Mouse (Mus musculus): ENCODE measurements at regions not wholly inside any gene's neighbourhood (a gene's known extent, or its start where the extent isn't known, plus 50 kb on each side); places are given as distances from the start of the nearest gene placed in this dataset.

GRCm38 (mm10) chr17:73048164-73048563 lies 59.6 kb upstream of the Lclat1 start:
- no peak for DNase-seq (ENCODE audit: low read depth, low spot score)

GRCm38 (mm10) chr17:73052956-73053355 lies 54.8 kb upstream of the Lclat1 start:
- no peak for DNase-seq (ENCODE audit: low read depth, low spot score)

DNA sequence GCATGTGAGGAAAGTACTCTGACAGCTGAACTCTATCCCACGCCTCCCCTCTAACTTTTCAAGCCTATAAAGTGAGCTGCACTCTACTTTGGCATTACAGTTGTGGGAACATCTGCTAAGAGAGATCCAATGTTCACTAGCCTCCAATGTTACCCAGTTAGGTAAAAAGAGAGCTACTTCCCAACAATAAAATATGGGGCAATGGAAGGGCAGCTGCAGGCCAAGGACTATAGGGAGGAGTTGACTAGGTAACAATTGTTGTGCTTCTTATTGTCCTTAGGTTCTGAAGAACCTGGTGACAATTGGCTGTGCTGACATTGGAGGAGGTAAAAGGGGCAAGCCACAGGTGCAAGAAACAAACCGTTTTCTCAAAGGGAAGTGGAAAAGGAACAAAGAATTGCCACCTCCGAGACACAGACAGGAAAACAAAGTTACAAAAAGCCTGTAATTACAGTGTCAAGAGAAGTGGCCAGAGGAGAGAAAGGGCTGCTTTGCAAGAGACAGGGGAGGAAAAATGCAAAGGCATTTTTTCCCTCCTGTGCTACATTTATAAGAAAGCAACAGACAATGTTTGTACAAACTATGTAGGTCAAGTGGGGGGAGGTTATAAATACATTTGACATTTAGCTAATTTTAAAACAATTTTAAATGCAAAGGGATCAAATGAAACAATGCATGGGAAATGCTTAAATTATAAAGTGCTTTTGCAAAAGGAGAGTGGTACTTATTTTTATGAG lies 54.1 kb upstream of the Lclat1 start:
- no peak for DNase-seq (ENCODE audit: low read depth, low spot score)

DNA sequence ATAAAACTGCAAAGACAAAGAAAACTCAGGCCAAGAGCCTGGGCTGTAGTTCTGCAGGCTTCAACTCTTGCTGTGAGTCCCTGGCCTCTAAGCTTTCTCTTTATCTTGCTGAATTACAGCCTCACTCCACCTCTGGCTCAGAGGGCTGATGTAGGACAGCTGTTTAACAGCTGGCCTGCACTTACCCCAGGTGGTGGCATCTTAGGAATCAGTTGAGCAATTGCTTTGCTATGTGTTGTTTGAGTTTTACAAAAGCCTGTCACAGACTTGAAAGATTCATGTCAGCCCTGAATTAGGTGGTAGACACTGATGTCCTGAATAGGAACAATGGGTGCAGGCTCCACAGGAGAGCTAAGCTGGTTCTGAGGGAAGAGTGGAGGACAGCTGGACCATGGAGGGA lies 53.6 kb upstream of the Lclat1 start:
- no peak for DNase-seq (ENCODE audit: low read depth, low spot score)

DNA sequence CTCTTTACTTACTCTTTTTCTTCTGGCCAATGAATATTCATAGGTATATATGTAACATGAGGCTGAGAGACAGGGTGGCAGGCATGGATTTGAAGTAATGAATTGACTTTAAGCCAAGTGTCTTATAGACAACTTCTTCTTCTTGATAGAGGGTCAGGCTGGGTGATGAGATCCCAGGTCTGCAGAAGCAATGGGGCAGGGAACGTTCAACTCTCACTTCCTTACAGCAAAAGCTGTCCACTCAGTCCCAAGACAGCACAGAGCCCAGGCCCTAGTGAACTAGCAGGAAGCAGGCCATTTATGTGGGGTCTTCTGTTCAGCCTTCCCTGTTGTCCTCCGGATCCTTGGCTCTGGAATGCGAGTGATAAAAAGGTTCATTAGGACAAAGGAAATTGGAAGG lies 52.6 kb upstream of the Lclat1 start:
- no peak for DNase-seq (ENCODE audit: low read depth, low spot score)

DNA sequence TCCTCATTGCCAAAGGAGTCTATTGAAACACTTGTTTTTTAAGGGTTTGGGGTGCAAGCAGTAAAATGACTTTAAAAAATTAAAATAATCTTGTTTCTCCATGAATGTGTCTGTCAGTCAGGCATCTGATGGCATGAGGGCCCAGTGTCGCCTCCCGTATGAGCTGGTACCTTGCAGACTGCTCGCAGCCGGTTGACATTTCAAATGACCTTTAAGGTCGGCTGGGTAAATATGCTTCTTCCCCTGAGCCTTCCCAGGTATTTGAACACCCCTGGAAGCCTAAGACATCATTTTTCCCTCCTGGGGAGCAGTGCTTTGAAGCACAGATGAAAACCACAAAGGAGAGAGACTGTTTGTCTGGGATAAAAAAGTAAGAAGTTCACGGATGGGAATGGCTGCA lies 52.2 kb upstream of the Lclat1 start:
- DNase-seq (ENCODE audit: low read depth, low spot score): no peak

GRCm38 (mm10) chr17:73056616-73057015 lies 51.2 kb upstream of the Lclat1 start:
- DNase-seq (ENCODE audit: low read depth, low spot score): no peak

Data from R1 (cell line).